Mouse (Mus musculus): ENCODE data around the gene 1700018B08Rik. TPM values are rescaled to one million over a fixed set of nuclear protein-coding genes. Genes with fewer than 3 reads are reported as not detected.

Gene 1700018B08Rik
- polyA plus RNA-seq, 1 experiment from 2014 or later = not detected

- Histone ChIP-seq H3K27me3 (peaks cover 5% of the 10 kb centered on the region; the same call in 1 of the 2 replicates), H3K9ac (peak within 1 kb of the TSS; percentile 80), H3K36me3 (no peaks in the 10 kb centered on the region), H3K9me3 (replicated peaks) (no peaks in the 10 kb centered on the region), H3K4me3 (peak within 1 kb of the TSS; percentile 87), H3K4me1 (peaks cover 29% of the 10 kb centered on the region), H3K4me2 (replicated peaks) (peak within 1 kb of the TSS; percentile 90), H3K27ac (peak within 1 kb of the TSS; percentile 72)
- 2% methylated on average over 63 of the region's 63 CpGs for WGBS
- ATAC-seq (ENCODE audit: low FRiP score) = peak; percentile 92
These were observed 34.7 kb upstream of the 1700018B08Rik start, which contains the start of gene Fbxo31 for GRCm38 (mm10) chr8:121578676-121579451. Fbxo31 (minus strand) TSS chr8:121578806.

DNA sequence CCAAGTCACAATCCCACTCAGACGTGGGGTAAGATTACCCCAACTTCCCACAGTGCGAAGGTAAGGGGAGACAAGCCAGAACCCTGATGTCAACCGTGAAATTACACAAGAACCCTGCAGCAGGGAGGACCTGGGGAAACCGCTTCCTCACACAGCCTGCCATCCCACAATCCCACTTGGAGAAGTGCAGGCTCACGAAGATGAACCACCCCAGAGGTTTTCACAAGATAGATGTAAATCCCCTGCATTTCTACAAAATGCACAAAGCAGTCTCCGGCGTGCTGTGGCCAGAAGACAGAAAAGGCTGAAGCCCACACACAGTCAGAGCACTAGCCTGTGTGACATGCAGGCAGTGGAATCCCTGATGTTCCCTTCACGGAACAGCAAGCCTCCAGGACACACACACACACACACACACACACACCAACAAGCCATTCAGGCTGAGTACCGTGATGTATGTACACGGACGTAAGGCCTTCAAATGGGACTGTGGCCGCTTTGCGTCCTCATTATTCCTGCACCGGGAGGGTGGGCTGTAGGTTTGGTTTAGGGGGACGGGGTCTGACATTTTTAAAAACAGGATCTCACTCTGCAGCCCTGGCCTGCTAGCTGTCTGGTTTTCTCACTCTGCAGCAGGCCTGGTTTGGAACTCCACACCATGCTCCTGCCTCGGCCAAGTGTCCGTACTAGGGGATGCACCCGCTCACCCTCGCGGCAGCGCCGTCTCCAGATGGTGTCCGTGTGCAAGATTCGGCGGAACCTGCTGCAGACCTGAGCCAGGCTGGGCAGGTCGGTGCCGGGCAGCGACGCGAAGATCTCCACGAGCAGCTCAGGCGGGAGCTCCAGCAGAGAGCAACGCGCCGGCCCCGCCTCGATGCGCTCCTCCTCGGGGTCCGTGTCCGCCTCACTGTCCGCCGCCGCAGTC, 33.9 kb upstream of the 1700018B08Rik start:
- Histone ChIP-seq H3K27ac (peak overlapping the region; percentile 72), H3K4me1 (peaks cover 33% of the 10 kb centered on the region), H3K27me3 (0 out of 2 replicates have a peak, but pooled peaks cover 5% of the 10 kb centered on the region), H3K9ac (peak overlapping the region; percentile 80), H3K9me3 (replicated peaks) (no peaks in the 10 kb centered on the region), H3K4me2 (replicated peaks) (peak overlapping the region; percentile 90), H3K4me3 (peak overlapping the region; percentile 87), H3K36me3 (no peaks in the 10 kb centered on the region)
- 2% methylated on average over 44 of the region's 44 CpGs for WGBS
- peak; percentile 11 for ATAC-seq (ENCODE audit: low FRiP score)

DNA sequence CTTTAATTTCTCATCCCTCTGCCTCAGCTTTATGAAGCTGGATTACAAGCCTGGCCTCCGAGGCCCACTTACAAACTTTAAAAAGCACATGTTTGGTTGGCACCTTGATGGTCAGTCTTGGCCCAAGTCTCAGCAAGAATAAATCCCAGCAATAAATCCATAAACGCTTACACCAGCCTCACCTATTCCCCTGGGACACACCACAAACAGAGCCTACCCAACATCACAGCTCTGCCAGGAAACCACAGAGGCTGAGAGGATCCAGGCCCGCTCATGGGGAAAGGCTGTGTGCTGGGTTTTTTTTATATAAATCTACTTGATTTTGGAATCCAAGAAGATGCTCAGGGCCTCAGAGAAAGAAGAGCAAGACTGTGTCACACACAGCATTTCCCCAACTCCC, 31.5 kb upstream of the 1700018B08Rik start:
- Histone ChIP-seq H3K27me3 (0 out of 2 replicates have a peak, but pooled peaks cover 4% of the 10 kb centered on the region), H3K36me3 (no peaks in the 10 kb centered on the region), H3K27ac (no peak overlapping the region), H3K4me2 (replicated peaks) (no peak overlapping the region), H3K4me3 (no peak overlapping the region), H3K9me3 (replicated peaks) (no peaks in the 10 kb centered on the region), H3K9ac (no peak overlapping the region), H3K4me1 (peaks cover 35% of the 10 kb centered on the region)
- 89% methylated on average over 3 of the region's 3 CpGs for WGBS
- ATAC-seq (ENCODE audit: low FRiP score) = no peak

DNA sequence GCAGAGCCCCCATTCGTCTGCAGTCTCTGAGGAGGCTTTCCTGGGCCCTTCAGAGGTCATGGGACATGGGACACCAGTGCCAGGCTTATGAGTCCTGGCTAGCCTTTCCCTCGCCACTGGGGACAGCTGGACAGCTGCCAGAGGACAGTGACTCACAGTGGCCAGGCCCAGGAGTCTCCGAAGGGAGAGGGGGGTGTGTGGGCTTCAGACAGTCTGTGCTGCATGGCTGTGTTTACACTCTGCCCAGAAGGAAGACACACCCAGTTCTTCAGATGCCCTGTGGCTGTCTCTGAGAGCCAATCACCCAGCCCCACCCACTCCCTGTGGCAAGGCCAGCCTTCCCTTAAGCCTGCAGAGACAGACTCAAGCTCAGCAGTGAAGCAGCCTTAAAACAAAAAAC, 29.2 kb upstream of the 1700018B08Rik start:
- no peak overlapping the region for H3K4me2 ChIP-seq (replicated peaks)
- H3K4me1 ChIP-seq = peaks cover 40% of the 10 kb centered on the region

DNA sequence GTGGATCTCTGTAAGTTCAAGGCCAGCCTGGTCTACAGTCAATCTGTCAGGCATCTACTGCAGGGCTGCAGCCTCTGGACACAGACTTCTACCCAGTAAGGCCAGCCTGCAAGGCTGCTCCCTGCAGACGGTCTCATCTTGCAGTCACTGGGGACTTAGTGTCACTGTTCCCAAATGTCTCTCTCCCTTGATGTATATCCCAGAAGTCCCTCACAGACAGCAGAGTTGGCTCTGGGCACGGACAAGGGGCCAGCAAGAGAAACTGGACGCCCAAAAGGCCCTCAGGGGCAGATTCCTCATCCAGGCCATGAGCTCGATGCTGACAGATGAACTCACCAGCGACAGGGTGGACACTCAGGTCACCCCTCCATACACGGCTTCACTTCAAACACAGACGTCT, 28.0 kb upstream of the 1700018B08Rik start:
- 76% methylated on average over 7 of the region's 7 CpGs for WGBS
- no peak for ATAC-seq (ENCODE audit: low FRiP score)
- H3K36me3 ChIP-seq = no peaks in the 10 kb centered on the region
- H3K4me1 ChIP-seq = peaks cover 40% of the 10 kb centered on the region
- no peak overlapping the region for H3K9ac ChIP-seq
- no peak overlapping the region for H3K4me2 ChIP-seq (replicated peaks)
- no peak overlapping the region for H3K4me3 ChIP-seq
- no peak overlapping the region for H3K27ac ChIP-seq
- no peaks in the 10 kb centered on the region for H3K27me3 ChIP-seq
- H3K9me3 ChIP-seq (replicated peaks) = no peaks in the 10 kb centered on the region

More for the DNA sequence above, 29.2 kb upstream of the 1700018B08Rik start:
- H3K36me3 ChIP-seq = no peaks in the 10 kb centered on the region
- WGBS = 48% methylated on average over 3 of the region's 3 CpGs
- H3K9me3 ChIP-seq (replicated peaks) = no peaks in the 10 kb centered on the region
- ATAC-seq (ENCODE audit: low FRiP score) = no peak; the same call in 1 of the 2 replicates
- H3K27ac ChIP-seq = no peak overlapping the region
- no peak overlapping the region for H3K9ac ChIP-seq
- H3K4me3 ChIP-seq = no peak overlapping the region
- H3K27me3 ChIP-seq = no peaks in the 10 kb centered on the region

GRCm38 (mm10) chr8:121570801-121571200, 26.7 kb upstream of the 1700018B08Rik start:
- H3K4me3 ChIP-seq = no peak overlapping the region
- H3K36me3 ChIP-seq = no peaks in the 10 kb centered on the region
- no peak overlapping the region for H3K9ac ChIP-seq
- no peak for ATAC-seq (ENCODE audit: low FRiP score)
- H3K27ac ChIP-seq = no peak overlapping the region
- 81% methylated on average over 17 of the region's 17 CpGs for WGBS
- peaks cover 38% of the 10 kb centered on the region for H3K4me1 ChIP-seq
- no peaks in the 10 kb centered on the region for H3K27me3 ChIP-seq
- H3K4me2 ChIP-seq (replicated peaks) = no peak overlapping the region
- no peaks in the 10 kb centered on the region for H3K9me3 ChIP-seq (replicated peaks)

- ATAC-seq (ENCODE audit: low FRiP score) = no peak
- Histone ChIP-seq H3K4me2 (replicated peaks) (no peak overlapping the region), H3K9ac (no peak overlapping the region), H3K9me3 (replicated peaks) (no peaks in the 10 kb centered on the region), H3K27me3 (no peaks in the 10 kb centered on the region), H3K27ac (no peak overlapping the region), H3K4me3 (no peak overlapping the region), H3K36me3 (0 out of 2 replicates have a peak, but pooled peaks cover under 1% of the 10 kb centered on the region), H3K4me1 (peaks cover 39% of the 10 kb centered on the region)
- WGBS = 90% methylated on average over 21 of the region's 21 CpGs
These were observed 26.2 kb upstream of the 1700018B08Rik start for GRCm38 (mm10) chr8:121570335-121570734.

GRCm38 (mm10) chr8:121568321-121568720, 24.2 kb upstream of the 1700018B08Rik start:
- 67% methylated on average over 6 of the region's 6 CpGs for WGBS

DNA sequence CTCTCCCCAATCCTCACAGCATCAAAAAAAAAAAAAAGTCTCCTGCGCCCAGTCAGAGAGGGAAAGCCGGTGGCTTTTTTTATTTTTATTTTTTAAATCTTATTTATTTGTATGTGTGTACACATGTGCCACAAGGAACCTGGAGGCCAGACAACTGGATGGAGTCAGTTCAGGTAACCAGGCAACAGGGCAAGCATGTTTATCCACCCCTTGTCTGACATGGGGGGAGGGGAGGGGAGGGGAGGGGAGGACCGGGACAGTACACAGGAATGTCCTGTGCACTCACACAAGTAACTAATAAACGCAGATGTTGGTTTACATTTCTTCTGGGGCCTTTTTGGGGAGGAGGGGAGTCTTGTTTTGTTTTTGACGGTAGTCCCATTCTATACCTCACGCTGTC, 19.6 kb upstream of the 1700018B08Rik start:
- ATAC-seq (ENCODE audit: low FRiP score) = no peak

More at GRCm38 (mm10) chr8:121568321-121568720, 24.2 kb upstream of the 1700018B08Rik start:
- H3K36me3 ChIP-seq = 0 out of 2 replicates have a peak, but pooled peaks cover 9% of the 10 kb centered on the region
- no peak overlapping the region for H3K27ac ChIP-seq
- peak; percentile 27; the same call in 1 of the 2 replicates for ATAC-seq (ENCODE audit: low FRiP score)
- H3K4me1 ChIP-seq = peaks cover 35% of the 10 kb centered on the region
- H3K4me2 ChIP-seq (replicated peaks) = no peak overlapping the region
- no peaks in the 10 kb centered on the region for H3K9me3 ChIP-seq (replicated peaks)
- H3K4me3 ChIP-seq = no peak overlapping the region
- H3K9ac ChIP-seq = no peak overlapping the region
- no peaks in the 10 kb centered on the region for H3K27me3 ChIP-seq

DNA sequence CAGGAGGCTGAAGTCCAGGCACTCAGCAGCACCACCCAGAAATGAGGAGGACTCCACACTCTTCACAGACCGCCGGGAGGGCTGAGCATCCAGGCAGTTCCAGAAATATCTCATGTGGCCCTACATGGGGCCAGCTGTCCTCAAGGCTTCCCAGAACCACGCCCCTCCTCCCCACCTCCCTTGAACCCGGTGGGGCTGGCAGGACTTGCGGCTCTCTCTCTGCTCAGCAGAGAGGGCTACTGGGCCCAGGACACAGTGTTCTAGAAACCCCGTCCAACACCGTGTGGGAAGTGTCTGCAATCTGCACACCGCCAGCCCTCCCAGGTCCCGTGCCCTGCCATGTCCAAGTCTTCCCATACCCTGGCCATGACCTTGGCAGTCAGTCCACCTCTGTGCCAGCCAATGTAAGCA, 18.8 kb upstream of the 1700018B08Rik start:
- no peaks in the 10 kb centered on the region for H3K27me3 ChIP-seq
- no peak overlapping the region for H3K4me2 ChIP-seq (replicated peaks)
- no peak overlapping the region for H3K27ac ChIP-seq
- H3K36me3 ChIP-seq = peaks cover 32% of the 10 kb centered on the region
- H3K9ac ChIP-seq = no peak overlapping the region
- 84% methylated on average over 9 of the region's 9 CpGs for WGBS
- no peaks in the 10 kb centered on the region for H3K9me3 ChIP-seq (replicated peaks)
- peaks cover 21% of the 10 kb centered on the region for H3K4me1 ChIP-seq
- H3K4me3 ChIP-seq = no peak overlapping the region
- ATAC-seq (ENCODE audit: low FRiP score) = no peak

More for the DNA sequence above, 19.6 kb upstream of the 1700018B08Rik start:
- H3K4me1 ChIP-seq = peaks cover 29% of the 10 kb centered on the region
- H3K4me3 ChIP-seq = no peak overlapping the region
- H3K27me3 ChIP-seq = no peaks in the 10 kb centered on the region
- H3K27ac ChIP-seq = no peak overlapping the region
- H3K4me2 ChIP-seq (replicated peaks) = no peak overlapping the region
- H3K9ac ChIP-seq = no peak overlapping the region
- WGBS = 68% methylated on average over 6 of the region's 6 CpGs
- H3K36me3 ChIP-seq = peaks cover 24% of the 10 kb centered on the region
- H3K9me3 ChIP-seq (replicated peaks) = no peaks in the 10 kb centered on the region

DNA sequence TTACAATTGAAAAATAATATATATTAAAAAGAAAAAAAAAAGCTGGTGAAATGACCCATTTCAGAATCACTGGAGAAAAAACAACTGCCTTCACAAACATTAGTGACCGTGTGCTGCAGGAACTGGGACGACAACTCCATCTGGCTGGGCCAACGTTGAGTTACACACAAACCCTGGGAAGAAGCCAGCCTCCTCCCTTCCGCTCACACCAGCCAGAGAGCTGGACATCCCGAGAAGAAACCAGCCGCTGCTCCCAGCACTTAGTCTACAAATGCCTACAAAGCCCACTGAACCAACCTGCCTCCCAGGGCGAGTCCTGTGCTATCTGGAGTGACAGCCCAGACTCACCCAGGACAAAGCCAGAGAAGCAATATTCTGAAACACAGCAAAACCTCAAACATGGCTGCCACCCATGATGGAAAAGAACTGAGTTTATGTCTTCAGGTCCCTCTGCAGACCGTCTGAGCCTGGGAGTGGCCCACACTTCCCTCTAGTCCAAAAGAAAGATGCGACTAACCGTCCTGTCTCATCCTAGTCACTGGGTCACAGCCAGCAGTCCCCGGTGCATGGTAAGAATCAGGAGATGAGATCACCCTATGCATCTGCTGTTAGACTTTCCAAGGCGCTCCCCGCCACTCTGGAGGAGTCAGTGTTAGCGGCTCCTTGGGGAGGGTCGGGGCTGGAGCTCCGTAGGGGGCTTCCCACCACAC, 17.7 kb upstream of the 1700018B08Rik start:
- H3K4me1 ChIP-seq = peaks cover 16% of the 10 kb centered on the region
- 89% methylated on average over 16 of the region's 16 CpGs for WGBS
- no peak overlapping the region for H3K27ac ChIP-seq
- no peak overlapping the region for H3K4me2 ChIP-seq (replicated peaks)
- H3K9ac ChIP-seq = no peak overlapping the region
- ATAC-seq (ENCODE audit: low FRiP score) = no peak
- H3K36me3 ChIP-seq = peaks cover 37% of the 10 kb centered on the region
- H3K4me3 ChIP-seq = no peak overlapping the region
- no peaks in the 10 kb centered on the region for H3K27me3 ChIP-seq
- H3K9me3 ChIP-seq (replicated peaks) = no peaks in the 10 kb centered on the region

Measured in hindbrain, embryonic 12.5 days (tissue).